ENCODE assay signal across 8 mouse cellular contexts in genomic region chr2:92388891-92389641, GRCm38 (mm10). TPM values are rescaled to one million over a fixed set of nuclear protein-coding genes. Genes with fewer than 3 reads are reported as not detected.
DNase-seq lines count a peak whose midpoint lies in the region; ATAC-seq and TF ChIP-seq lines count a peak whose summit lies in the region.

No protein-coding gene starts in this region.

- no peak for TF ChIP-seq POLR2A in ES-Bruce4 (IDR thresholded peaks at IDR 0.05; ENCODE audit: insufficient read depth, low read length)

- peak overlapping the region; percentile 64 for H3K4me2 ChIP-seq in forebrain, embryonic 16.5 days (ENCODE audit: low read length)
- H3K4me2 ChIP-seq in liver, embryonic 16.5 days (ENCODE audit: low read depth, low read length): peak overlapping the region; percentile 54

- under 1% methylated on average over 62 of the region's 62 CpGs for WGBS in forebrain, embryonic 16.5 days
- WGBS in liver, embryonic 16.5 days (ENCODE audit: insufficient replicate concordance): 2% methylated on average over 57 of the region's 62 CpGs

- H3K36me3 ChIP-seq in ES-Bruce4 (ENCODE audit: control insufficient read depth, insufficient read depth, low read length, poor library complexity, severe bottlenecking): no peaks in the 10 kb centered on the region
- peaks cover 21% of the 10 kb centered on the region for H3K36me3 ChIP-seq in forebrain, embryonic 16.5 days (ENCODE audit: control insufficient read depth, insufficient read depth)
- no peaks in the 10 kb centered on the region for H3K36me3 ChIP-seq in liver, embryonic 16.5 days (ENCODE audit: control insufficient read depth, insufficient read depth)

- H3K9ac ChIP-seq in ES-Bruce4 (ENCODE audit: low read depth, poor library complexity, severe bottlenecking): peak overlapping the region; percentile 27; the same call in 1 of the 2 replicates
- peak overlapping the region; percentile 90 for H3K9ac ChIP-seq in forebrain, embryonic 16.5 days (replicated peaks; ENCODE audit: low read depth, low read length)
- H3K9ac ChIP-seq in liver, embryonic 16.5 days (ENCODE audit: low read depth, low read length): peak overlapping the region; percentile 37; the same call in 1 of the 2 replicates

- no peak for TF ChIP-seq CTCF in ES-Bruce4 (IDR thresholded peaks at IDR 0.05; ENCODE audit: low read depth, low read length)

- no peaks in the 10 kb centered on the region for H3K27me3 ChIP-seq in ES-Bruce4 (ENCODE audit: control insufficient read depth, insufficient read depth, low read length, poor library complexity, severe bottlenecking)
- H3K27me3 ChIP-seq in forebrain, embryonic 16.5 days (replicated peaks; ENCODE audit: control insufficient read depth, insufficient read depth, low read length): no peaks in the 10 kb centered on the region
- H3K27me3 ChIP-seq in liver, embryonic 16.5 days (ENCODE audit: control insufficient read depth, insufficient read depth, low read depth, low read length): peaks cover 66% of the 10 kb centered on the region

- intact Hi-C loops in heart, postnatal 25 days (cut with DNase I): no loop called here

- no peak for TF ChIP-seq EP300 in ES-Bruce4 (IDR thresholded peaks at IDR 0.05; ENCODE audit: insufficient read depth, low read depth, low read length)

- no peaks in the 10 kb centered on the region for H3K4me1 ChIP-seq in ES-Bruce4 (ENCODE audit: control insufficient read depth, insufficient read depth, low read length)
- H3K4me1 ChIP-seq in forebrain, embryonic 16.5 days (replicated peaks; ENCODE audit: control insufficient read depth, insufficient read depth, low read length): peaks cover 48% of the 10 kb centered on the region
- peaks cover 6% of the 10 kb centered on the region for H3K4me1 ChIP-seq in liver, embryonic 16.5 days (ENCODE audit: control insufficient read depth, low read depth, low read length)

- H3K4me3 ChIP-seq in ES-Bruce4 (ENCODE audit: low read depth, low read length): peak overlapping the region; percentile 64
- peak overlapping the region; percentile 89 for H3K4me3 ChIP-seq in forebrain, embryonic 16.5 days (replicated peaks; ENCODE audit: low read length)
- peak overlapping the region; percentile 55 for H3K4me3 ChIP-seq in liver, embryonic 16.5 days (ENCODE audit: low read depth, low read length)

- H3K9me3 ChIP-seq in ES-Bruce4 (replicated peaks; ENCODE audit: control insufficient read depth, insufficient read depth, low read length, poor library complexity, severe bottlenecking): no peaks in the 10 kb centered on the region
- no peaks in the 10 kb centered on the region for H3K9me3 ChIP-seq in forebrain, embryonic 16.5 days (ENCODE audit: control insufficient read depth, low read length)
- no peaks in the 10 kb centered on the region for H3K9me3 ChIP-seq in liver, embryonic 16.5 days (replicated peaks; ENCODE audit: control insufficient read depth, low read length)

- DNase-seq in cerebellum, adult 11 months: peak; percentile 85
- peak; percentile 81 for DNase-seq in heart, postnatal 25 days (ENCODE audit: low spot score)
- peak; percentile 94 for DNase-seq in layer of hippocampus, adult 11-12 months (ENCODE audit: low spot score)
- DNase-seq in ovary, adult 18-20 months (ENCODE audit: low spot score): peak; percentile 90
- DNase-seq in thymus, postnatal 25 days: peak; percentile 51

- H3K27ac ChIP-seq in ES-Bruce4 (ENCODE audit: insufficient read depth, low read length): no peak overlapping the region
- H3K27ac ChIP-seq in forebrain, embryonic 16.5 days (ENCODE audit: low read length): peak overlapping the region; percentile 88
- H3K27ac ChIP-seq in liver, embryonic 16.5 days (ENCODE audit: low read length): no peak overlapping the region

- ATAC-seq in forebrain, embryonic 16.5 days: peak; percentile 91
- peak; percentile 44 for ATAC-seq in liver, embryonic 16.5 days (ENCODE audit: low read depth)

RNA-seq across cellular contexts. Expression of gene 1700029I15Rik, which starts 6.7 kb away (rescaled TPM):
- 1.2 TPM in 1 of 2 replicates, not detected in the other for polyA plus RNA-seq in ES-Bruce4 (2011; ENCODE audit: insufficient read depth, insufficient read length, low read depth, missing spikeins)
- 5.7 and 8.6 TPM in 2 replicates for polyA plus RNA-seq in forebrain, embryonic 16.5 days (2015; fragmentation: Nextera tagmentation; extraction: Ambion mirVana)
- 1 to 10 TPM; 1.5 to 2.1 TPM for total RNA-seq in heart, postnatal 25 days (2021)
- 1.1 and 1.5 TPM in 2 replicates for polyA plus RNA-seq in liver, embryonic 16.5 days (2015; fragmentation: Nextera tagmentation; extraction: Ambion mirVana)

RNA-seq across cellular contexts. Expression of gene Mapk8ip1, which starts 12.0 kb away (rescaled TPM):
- polyA plus RNA-seq in ES-Bruce4 (2011; ENCODE audit: insufficient read depth, insufficient read length, low read depth, missing spikeins): 13.6 and 16.0 TPM in 2 replicates
- 101 TPM in 2 replicates for polyA plus RNA-seq in forebrain, embryonic 16.5 days (2015; fragmentation: Nextera tagmentation; extraction: Ambion mirVana)
- total RNA-seq in heart, postnatal 25 days (2021): 1 to 10 TPM; 4.7 to 5.7 TPM
- 1.2 and 1.8 TPM in 2 replicates for polyA plus RNA-seq in liver, embryonic 16.5 days (2015; fragmentation: Nextera tagmentation; extraction: Ambion mirVana)

RNA-seq across cellular contexts. Expression of gene Large2, which starts 14.4 kb away (rescaled TPM):
- 27.9 and 31.4 TPM in 2 replicates for polyA plus RNA-seq in ES-Bruce4 (2011; ENCODE audit: insufficient read depth, insufficient read length, low read depth, missing spikeins)
- 1.4 and 2.4 TPM in 2 replicates for polyA plus RNA-seq in forebrain, embryonic 16.5 days (2015; fragmentation: Nextera tagmentation; extraction: Ambion mirVana)
- under 1 TPM in 1 of 2 experiments, not detected in 1; 0.67 TPM for total RNA-seq in heart, postnatal 25 days (2021)
- polyA plus RNA-seq in liver, embryonic 16.5 days (2015; fragmentation: Nextera tagmentation; extraction: Ambion mirVana): 2.5 and 3.5 TPM in 2 replicates

RNA-seq across cellular contexts. Expression of gene Pex16, which starts 14.6 kb away (rescaled TPM):
- polyA plus RNA-seq in ES-Bruce4 (2011; ENCODE audit: insufficient read depth, insufficient read length, low read depth, missing spikeins): 7.3 and 7.9 TPM in 2 replicates
- 38.3 and 42.0 TPM in 2 replicates for polyA plus RNA-seq in forebrain, embryonic 16.5 days (2015; fragmentation: Nextera tagmentation; extraction: Ambion mirVana)
- 10 to 100 TPM; 19.4 to 24.5 TPM for total RNA-seq in heart, postnatal 25 days (2021)
- 23.7 and 24.6 TPM in 2 replicates for polyA plus RNA-seq in liver, embryonic 16.5 days (2015; fragmentation: Nextera tagmentation; extraction: Ambion mirVana)

RNA-seq across cellular contexts. Expression of gene Cry2, which starts 44.8 kb away (rescaled TPM):
- 9.9 and 11.8 TPM in 2 replicates for polyA plus RNA-seq in ES-Bruce4 (2011; ENCODE audit: insufficient read depth, insufficient read length, low read depth, missing spikeins)
- polyA plus RNA-seq in forebrain, embryonic 16.5 days (2015; fragmentation: Nextera tagmentation; extraction: Ambion mirVana): 40.1 and 46.8 TPM in 2 replicates
- total RNA-seq in heart, postnatal 25 days (2021): 10 to 100 TPM; 14.2 to 25.9 TPM
- 13.6 and 15.0 TPM in 2 replicates for polyA plus RNA-seq in liver, embryonic 16.5 days (2015; fragmentation: Nextera tagmentation; extraction: Ambion mirVana)

Comparison
In these comparisons a context has a peak if more than half of its experiments do, and no peak if none do; other contexts are left out.
1. H3K9ac ChIP-seq: peak in every context shown above with its lines; median percentile 90 in forebrain, embryonic 16.5 days; 37 in liver, embryonic 16.5 days; 27 in ES-Bruce4.